Mouse (Mus musculus) CH12.LX (cell line): Measurements from ENCODE around the gene Orai1.

Experiments used
- BHLHE40 ChIP-seq: IDR thresholded peaks from 2 replicates; pipeline ENCODE4 v1.6.1; 2011; ENCODE audit warnings: mild to moderate bottlenecking, low read depth, low read length, improper control_type of control experiment
- CTCF ChIP-seq, 2 experiments: IDR thresholded peaks in 1 of 2; conservative IDR thresholded peaks in 1 of 2; 2 replicates each; pipeline ENCODE4 v1.5.1; 2011 to 2012; ENCODE audit warnings: low read depth in 2 of 2, low read length in 2 of 2, improper control_type of control experiment in 1 of 2, inconsistent platforms in 1 of 2, mild to moderate bottlenecking in 1 of 2, moderate library complexity in 1 of 2
- E2F4 ChIP-seq: IDR thresholded peaks from 2 replicates; pipeline ENCODE4 v1.6.1; 2011; ENCODE audit warnings: low read depth, low read length, improper control_type of control experiment; ENCODE audit not compliant: insufficient replicate concordance
- EP300 ChIP-seq: IDR thresholded peaks from 2 replicates; pipeline ENCODE4 v1.6.1; 2011; ENCODE audit warnings: low read length, improper control_type of control experiment
- MXI1 ChIP-seq: IDR thresholded peaks from 2 replicates; pipeline ENCODE4 v1.6.1; 2011; ENCODE audit warnings: mild to moderate bottlenecking, low read depth, low read length, improper control_type of control experiment
- MYC ChIP-seq: IDR thresholded peaks from 2 replicates; pipeline ENCODE4 v1.6.1; 2011; ENCODE audit warnings: low read depth, mild to moderate bottlenecking, improper control_type of control experiment, low read length
- POLR2A ChIP-seq: IDR thresholded peaks from 2 replicates; pipeline ENCODE4 v1.6.1; 2011; ENCODE audit warnings: low read depth, mild to moderate bottlenecking, improper control_type of control experiment, low read length
- RAD21 ChIP-seq: IDR thresholded peaks from 2 replicates; pipeline ENCODE4 v1.6.1; 2011; ENCODE audit warnings: low read depth, mild to moderate bottlenecking, low read length, improper control_type of control experiment, moderate library complexity
- UBTF ChIP-seq: IDR thresholded peaks from 2 replicates; pipeline ENCODE4 v1.6.1; 2012; ENCODE audit warnings: low read depth, mild to moderate bottlenecking, inconsistent platforms, low read length, improper control_type of control experiment, moderate library complexity
- ZNF384 ChIP-seq: IDR thresholded peaks from 2 replicates; pipeline ENCODE4 v1.6.1; 2012; ENCODE audit warnings: low read depth, low read length, improper control_type of control experiment, inconsistent platforms

GRCm38 (mm10) chr5:123023049-123023448 lies 8.2 kb downstream of the Orai1 start:
- TF ChIP-seq BHLHE40 (no peak), POLR2A (no peak), UBTF (no peak), EP300 (no peak), ZNF384 (no peak), MXI1 (no peak), MYC (no peak), CTCF (conservative IDR thresholded peaks at IDR 0.05 in 1 of 2, IDR thresholded peaks at IDR 0.05 in 1 of 2; ENCODE audit: low read depth in 2 of 2, low read length in 2 of 2) (no peak), E2F4 (no peak), RAD21 (no peak)
